In the genomic region with DNA sequence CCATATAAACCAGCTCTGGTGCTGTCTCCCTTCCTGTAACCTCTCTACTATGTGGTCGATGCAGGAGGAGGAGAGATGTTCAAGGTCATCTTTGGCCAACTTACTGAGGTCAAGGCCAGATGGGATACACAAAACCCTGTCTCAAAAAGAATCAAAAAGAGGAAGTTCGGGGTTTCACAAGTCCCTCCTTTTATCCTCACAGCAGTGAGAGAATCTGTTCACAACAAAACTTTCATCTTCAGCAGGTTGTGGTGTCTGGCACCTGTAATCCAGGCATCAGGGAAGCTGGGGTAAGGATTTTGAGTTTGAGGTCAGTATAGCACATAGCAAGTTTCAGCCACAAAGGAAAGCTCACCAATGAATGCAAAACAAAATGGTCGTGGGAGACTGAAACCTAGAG, we compare ENCODE assay signal across 11 mouse cellular contexts. TPM values are rescaled to one million over a fixed set of nuclear protein-coding genes. Genes with fewer than 3 reads are reported as not detected.
A peak's percentile ranks its signal among the peaks of the same experiment; 100 is the strongest.
DNase-seq lines count a peak whose midpoint lies in the region; ATAC-seq and TF ChIP-seq lines count a peak whose summit lies in the region.
"Had no signal": no experiment of that assay in that cellular context is flagged by ENCODE, and none has a peak within 500 bp of the region (broad histone marks: within the 10 kb centered on the region; RNA-seq: fewer than 3 reads in every experiment).

No protein-coding gene starts in this region.

- no peak overlapping the region; the same call in 1 of the 2 replicates for H3K4me2 ChIP-seq in heart, embryonic 16.5 days (ENCODE audit: low read depth, low read length)
- H3K4me2 ChIP-seq in stomach, embryonic 14.5 days (replicated peaks; ENCODE audit: low read depth, low read length), result peak overlapping the region; percentile 43; the same call in 1 of the 2 replicates
- H3K4me2 ChIP-seq in stomach, postnatal 0 days (replicated peaks; ENCODE audit: low read depth), result no peak overlapping the region
- peak overlapping the region; percentile 83; the same call in 1 of the 2 replicates for H3K4me2 ChIP-seq in limb, embryonic 12.5 days
- H3K4me2 ChIP-seq in stomach, embryonic 16.5 days (ENCODE audit: low read depth, low read length), result 0 out of 2 replicates have a peak overlapping the region, but pooled peaks have one; percentile 60

- TF ChIP-seq CTCF in stomach, postnatal 0 days (IDR thresholded peaks at IDR 0.05; ENCODE audit: low read depth), result no peak

- no peaks in the 10 kb centered on the region for H3K27me3 ChIP-seq in heart, embryonic 16.5 days (ENCODE audit: control insufficient read depth, insufficient read depth, low read length)
- H3K27me3 ChIP-seq in stomach, embryonic 14.5 days (ENCODE audit: control insufficient read depth, insufficient read depth, low read length), result no peaks in the 10 kb centered on the region
- no peaks in the 10 kb centered on the region for H3K27me3 ChIP-seq in stomach, postnatal 0 days (ENCODE audit: control insufficient read depth, insufficient read depth, low read length)
- no peaks in the 10 kb centered on the region for H3K27me3 ChIP-seq in limb, embryonic 12.5 days
- H3K27me3 ChIP-seq in stomach, embryonic 16.5 days (ENCODE audit: control insufficient read depth, insufficient read depth, low read length), result no peaks in the 10 kb centered on the region

- peaks cover 26% of the 10 kb centered on the region for H3K4me1 ChIP-seq in heart, embryonic 16.5 days (ENCODE audit: control insufficient read depth, insufficient read depth, low read length)
- peaks cover 14% of the 10 kb centered on the region for H3K4me1 ChIP-seq in stomach, embryonic 14.5 days (ENCODE audit: control insufficient read depth, insufficient read depth, low read length)
- no peaks in the 10 kb centered on the region; the same call in 1 of the 2 replicates for H3K4me1 ChIP-seq in stomach, postnatal 0 days (replicated peaks; ENCODE audit: control insufficient read depth, insufficient read depth)
- peaks cover 21% of the 10 kb centered on the region for H3K4me1 ChIP-seq in limb, embryonic 12.5 days (replicated peaks)
- H3K4me1 ChIP-seq in stomach, embryonic 16.5 days (ENCODE audit: control insufficient read depth, insufficient read depth, low read length), result peaks cover 15% of the 10 kb centered on the region

- ATAC-seq in heart, embryonic 16.5 days (replicated peaks; ENCODE audit: extremely low read depth, insufficient read depth, low FRiP score), result no peak
- no peak for ATAC-seq in stomach, embryonic 14.5 days (ENCODE audit: insufficient number of reproducible peaks, insufficient read depth, low FRiP score, low read depth)
- no peak for ATAC-seq in stomach, postnatal 0 days (ENCODE audit: low FRiP score, low TSS enrichment)
- ATAC-seq in limb, embryonic 12.5 days (ENCODE audit: insufficient number of reproducible peaks, insufficient read depth, low FRiP score, low TSS enrichment, low read depth), result no peak
- no peak for ATAC-seq in stomach, embryonic 16.5 days (ENCODE audit: insufficient read depth, low FRiP score)
- no peak for ATAC-seq in activated CD4-positive, CD25-positive, alpha-beta regulatory T cell, adult 4 months
- ATAC-seq: CD4-positive, CD25-positive, alpha-beta regulatory T cell, adult 4 months had no signal

- no peak for TF ChIP-seq EP300 in stomach, postnatal 0 days (optimal IDR thresholded peaks at IDR 0.05)

- H3K27ac ChIP-seq in heart, embryonic 16.5 days (ENCODE audit: low read length), result 0 out of 2 replicates have a peak overlapping the region, but pooled peaks have one; percentile 26
- no peak overlapping the region; the same call in 1 of the 2 replicates for H3K27ac ChIP-seq in stomach, embryonic 14.5 days (ENCODE audit: low read length)
- H3K27ac ChIP-seq in stomach, postnatal 0 days (replicated peaks), result no peak overlapping the region
- no peak overlapping the region for H3K27ac ChIP-seq in limb, embryonic 12.5 days
- H3K27ac ChIP-seq in stomach, embryonic 16.5 days (ENCODE audit: low read length), result peak overlapping the region; percentile 45; the same call in 1 of the 2 replicates

- no peak overlapping the region for H3K9ac ChIP-seq in heart, embryonic 16.5 days (ENCODE audit: low read length)
- no peak overlapping the region for H3K9ac ChIP-seq in stomach, embryonic 14.5 days (replicated peaks; ENCODE audit: low read depth, low read length)
- no peak overlapping the region for H3K9ac ChIP-seq in stomach, postnatal 0 days (ENCODE audit: low read length)
- no peak overlapping the region for H3K9ac ChIP-seq in limb, embryonic 12.5 days (replicated peaks)
- no peak overlapping the region for H3K9ac ChIP-seq in stomach, embryonic 16.5 days (ENCODE audit: low read length)

- no peaks in the 10 kb centered on the region for H3K36me3 ChIP-seq in heart, embryonic 16.5 days (ENCODE audit: control insufficient read depth, insufficient read depth)
- H3K36me3 ChIP-seq in stomach, embryonic 14.5 days (ENCODE audit: control insufficient read depth, insufficient read depth, low read length), result no peaks in the 10 kb centered on the region
- H3K36me3 ChIP-seq in stomach, postnatal 0 days (ENCODE audit: control insufficient read depth, insufficient read depth, low read length), result no peaks in the 10 kb centered on the region
- H3K36me3 ChIP-seq in limb, embryonic 12.5 days, result peaks cover 6% of the 10 kb centered on the region; the same call in 1 of the 2 replicates
- H3K36me3 ChIP-seq in stomach, embryonic 16.5 days (ENCODE audit: control insufficient read depth, insufficient read depth, low read length), result no peaks in the 10 kb centered on the region

- DNase-seq in heart, adult 8-10 months (ENCODE audit: low spot score), result no peak
- no peak for DNase-seq in stomach, postnatal 0 days (ENCODE audit: low spot score)
- DNase-seq in spleen, postnatal 14 days (ENCODE audit: low spot score in 2 of 2), result no peak
- DNase-seq: cerebellum, postnatal 25 days; right cerebral cortex, postnatal 25 days had no signal

- H3K9me3 ChIP-seq in heart, embryonic 16.5 days (replicated peaks; ENCODE audit: control insufficient read depth, low read length), result no peaks in the 10 kb centered on the region
- no peaks in the 10 kb centered on the region for H3K9me3 ChIP-seq in stomach, embryonic 14.5 days (ENCODE audit: control insufficient read depth, low read depth, low read length)
- no peaks in the 10 kb centered on the region for H3K9me3 ChIP-seq in stomach, postnatal 0 days (ENCODE audit: control insufficient read depth, low read length)
- no peaks in the 10 kb centered on the region for H3K9me3 ChIP-seq in limb, embryonic 12.5 days
- H3K9me3 ChIP-seq in stomach, embryonic 16.5 days (replicated peaks; ENCODE audit: control insufficient read depth, low read length), result no peaks in the 10 kb centered on the region

- 76% methylated on average over 3 of the region's 3 CpGs for WGBS in heart, embryonic 16.5 days
- WGBS in stomach, embryonic 14.5 days, result 67% methylated on average over 3 of the region's 3 CpGs
- WGBS in stomach, postnatal 0 days, result 64% methylated on average over 3 of the region's 3 CpGs
- 75% methylated on average over 3 of the region's 3 CpGs for WGBS in limb, embryonic 12.5 days
- WGBS in stomach, embryonic 16.5 days, result 57% methylated on average over 3 of the region's 3 CpGs

- H3K4me3 ChIP-seq in heart, embryonic 16.5 days (ENCODE audit: low read length), result no peak overlapping the region
- no peak overlapping the region for H3K4me3 ChIP-seq in stomach, embryonic 14.5 days (ENCODE audit: low read depth, low read length)
- no peak overlapping the region for H3K4me3 ChIP-seq in stomach, postnatal 0 days (ENCODE audit: low read depth, low read length)
- H3K4me3 ChIP-seq in limb, embryonic 12.5 days (replicated peaks), result no peak overlapping the region
- H3K4me3 ChIP-seq in stomach, embryonic 16.5 days (replicated peaks; ENCODE audit: low read length), result no peak overlapping the region

RNA-seq across cellular contexts. Expression of gene Setd2, which starts 1.7 kb away (rescaled TPM):
- polyA plus RNA-seq in heart, embryonic 16.5 days (2015; fragmentation: Nextera tagmentation; extraction: Ambion mirVana), result 19.0 and 21.8 TPM in 2 replicates
- 10 to 100 TPM; 32.6 to 44.5 (median 36.5) TPM for total RNA-seq in heart, adult 8-10 months (2022)
- 59.6 and 61.7 TPM in 2 replicates for polyA plus RNA-seq in stomach, embryonic 14.5 days (2014; fragmentation: Nextera tagmentation; extraction: Ambion mirVana)
- polyA plus RNA-seq in stomach, postnatal 0 days (2015; fragmentation: Nextera tagmentation; extraction: Ambion mirVana), result 13.1 and 14.0 TPM in 2 replicates
- polyA plus RNA-seq in limb, embryonic 12.5 days (2016; fragmentation: Nextera tagmentation; extraction: Ambion mirVana), result 46.4 and 51.2 TPM in 2 replicates
- polyA plus RNA-seq in stomach, embryonic 16.5 days (2015; fragmentation: Nextera tagmentation; extraction: Ambion mirVana), result 27.0 and 29.0 TPM in 2 replicates
- polyA plus RNA-seq in activated CD4-positive, CD25-positive, alpha-beta regulatory T cell, adult 4 months (2017; shearing (Covaris generic)), result 10 to 100 TPM; 45.4 to 50.4 TPM

RNA-seq across cellular contexts. Expression of gene Kif9, which starts 53.9 kb away (rescaled TPM):
- polyA plus RNA-seq in heart, embryonic 16.5 days (2015; fragmentation: Nextera tagmentation; extraction: Ambion mirVana), result 0.84 and 1.2 TPM in 2 replicates
- total RNA-seq in heart, adult 8-10 months (2022), result under 1 TPM; 0.14 to 0.31 (median 0.20) TPM
- 0.72 and 1.0 TPM in 2 replicates for polyA plus RNA-seq in stomach, embryonic 14.5 days (2014; fragmentation: Nextera tagmentation; extraction: Ambion mirVana)
- polyA plus RNA-seq in stomach, postnatal 0 days (2015; fragmentation: Nextera tagmentation; extraction: Ambion mirVana), result 1.3 and 1.4 TPM in 2 replicates
- 1.6 TPM in 2 replicates for polyA plus RNA-seq in limb, embryonic 12.5 days (2016; fragmentation: Nextera tagmentation; extraction: Ambion mirVana)
- 0.99 and 2.3 TPM in 2 replicates for polyA plus RNA-seq in stomach, embryonic 16.5 days (2015; fragmentation: Nextera tagmentation; extraction: Ambion mirVana)
- under 1 TPM; 0.38 to 0.46 TPM for polyA plus RNA-seq in activated CD4-positive, CD25-positive, alpha-beta regulatory T cell, adult 4 months (2017; shearing (Covaris generic))

RNA-seq across cellular contexts. Expression of gene Klhl18, which starts 54.2 kb away (rescaled TPM):
- polyA plus RNA-seq in heart, embryonic 16.5 days (2015; fragmentation: Nextera tagmentation; extraction: Ambion mirVana), result 9.0 and 10.2 TPM in 2 replicates
- 10 to 100 TPM in 3 of 4 experiments, 1 to 10 TPM in 1; 9.2 to 14.6 (median 11.1) TPM for total RNA-seq in heart, adult 8-10 months (2022)
- 10.7 and 10.9 TPM in 2 replicates for polyA plus RNA-seq in stomach, embryonic 14.5 days (2014; fragmentation: Nextera tagmentation; extraction: Ambion mirVana)
- 5.7 and 5.8 TPM in 2 replicates for polyA plus RNA-seq in stomach, postnatal 0 days (2015; fragmentation: Nextera tagmentation; extraction: Ambion mirVana)
- 7.8 and 9.6 TPM in 2 replicates for polyA plus RNA-seq in limb, embryonic 12.5 days (2016; fragmentation: Nextera tagmentation; extraction: Ambion mirVana)
- 10.2 and 12.0 TPM in 2 replicates for polyA plus RNA-seq in stomach, embryonic 16.5 days (2015; fragmentation: Nextera tagmentation; extraction: Ambion mirVana)
- polyA plus RNA-seq in activated CD4-positive, CD25-positive, alpha-beta regulatory T cell, adult 4 months (2017; shearing (Covaris generic)), result 10 to 100 TPM in 1 of 2 experiments, 1 to 10 TPM in 1; 9.3 to 11.2 TPM

Comparison
In these comparisons a context has a peak if more than half of its experiments do, and no peak if none do; other contexts are left out.
1. H3K27ac ChIP-seq: peak in heart, embryonic 16.5 days (single experiment) and stomach, embryonic 16.5 days (single experiment); none in stomach, embryonic 14.5 days (single experiment), stomach, postnatal 0 days (single experiment) and limb, embryonic 12.5 days (single experiment).
2. H3K4me2 ChIP-seq: peak in stomach, embryonic 14.5 days (single experiment), limb, embryonic 12.5 days (single experiment) and stomach, embryonic 16.5 days (single experiment); none in heart, embryonic 16.5 days (single experiment) and stomach, postnatal 0 days (single experiment).